Mouse (Mus musculus) neural tube, embryonic 14.5 days (tissue): ENCODE results near the gene Kap. TPM values are rescaled to one million over a fixed set of nuclear protein-coding genes. Genes with fewer than 3 reads are reported as not detected.
"Not testable (repeated sequence)": the region's sequence is repeated elsewhere in the genome, so short reads cannot be mapped to it uniquely, and the experiment has no call there.

Experiments
- ATAC-seq: fragments of 200-750 bp; cut with Nextera tagmentation; 2 replicates; pipeline ENCODE4 v1.8.0; 2017; ENCODE audit warnings: low read depth, mild to moderate bottlenecking, moderate TSS enrichment, moderate library complexity
- H3K27ac ChIP-seq: fragments of 300-500 bp; sonication (generic); 2 replicates; pipeline ENCODE4 v1.5.1; 2014; ENCODE audit warnings: low read depth, mild to moderate bottlenecking, control low read depth, low read length, moderate library complexity, mixed read lengths
- H3K27me3 ChIP-seq: fragments of 300-500 bp; sonication (generic); 2 replicates; pipeline ENCODE4 v1.6.1; 2014; ENCODE audit warnings: low read length; ENCODE audit not compliant: control insufficient read depth, insufficient read depth
- H3K36me3 ChIP-seq: fragments of 300-500 bp; sonication (generic); 2 replicates; pipeline ENCODE4 v1.6.1; 2014; ENCODE audit warnings: low read length, mixed read lengths; ENCODE audit not compliant: control insufficient read depth, insufficient read depth
- H3K4me1 ChIP-seq: fragments of 300-500 bp; sonication (generic); 2 replicates; pipeline ENCODE4 v1.6.1; 2014; ENCODE audit warnings: low read length; ENCODE audit not compliant: control insufficient read depth, insufficient read depth
- H3K4me2 ChIP-seq: fragments of 300-500 bp; sonication (generic); 2 replicates; pipeline ENCODE4 v1.6.1; 2014; ENCODE audit warnings: mild to moderate bottlenecking, low read depth, low read length, control low read depth
- H3K4me3 ChIP-seq: fragments of 300-500 bp; sonication (generic); 2 replicates; pipeline ENCODE4 v1.5.1; 2014; ENCODE audit warnings: low read depth, low read length, control low read depth, mixed read lengths
- H3K9ac ChIP-seq: fragments of 300-500 bp; sonication (generic); replicated peaks from 2 replicates; pipeline ENCODE4 v1.6.1; 2014; ENCODE audit warnings: low read depth, mild to moderate bottlenecking, control low read depth, low read length, mixed read lengths
- H3K9me3 ChIP-seq: fragments of 300-500 bp; sonication (generic); 2 replicates; pipeline ENCODE4 v1.6.1; 2016; ENCODE audit warnings: low read length; ENCODE audit not compliant: control insufficient read depth
- WGBS: fragments of 180-500 bp; shearing (Covaris S2); extraction: QIAGEN DNeasy Blood & Tissue Kit; methylation state at CpG from one replicate; pipeline ENCODE4 v1.1.7; 2014; 5-methylcytosine and 5-hydroxymethylcytosine counted together
- polyA plus RNA-seq: library from polyadenylated mRNA; unstranded; fragments of >200 nt; fragmentation: Nextera tagmentation; extraction: Ambion mirVana; gene quantifications from 2 replicates; pipeline ENCODE4 v1.2.1, GENCODE M21; 2014

The Kap gene
- polyA plus RNA-seq, 1 experiment from 2014 or later, result not detected

GRCm38 (mm10) chr6:133848861-133849260 lies 4.7 kb downstream of the Kap start:
- 91% methylated on average over 5 of the region's 6 CpGs for WGBS
- not testable (repeated sequence) for H3K27ac ChIP-seq, H3K4me3 ChIP-seq, H3K4me1 ChIP-seq, ATAC-seq, H3K9me3 ChIP-seq, H3K36me3 ChIP-seq, H3K27me3 ChIP-seq, H3K4me2 ChIP-seq, H3K9ac ChIP-seq

- not testable (repeated sequence) for H3K4me2 ChIP-seq, H3K4me3 ChIP-seq, H3K36me3 ChIP-seq, H3K27me3 ChIP-seq, H3K4me1 ChIP-seq, H3K27ac ChIP-seq, H3K9ac ChIP-seq, H3K9me3 ChIP-seq, ATAC-seq
- WGBS, result 89% methylated on average over 29 of the region's 29 CpGs
These were observed 15.1 kb downstream of the Kap start for GRCm38 (mm10) chr6:133838296-133838995.

GRCm38 (mm10) chr6:133812342-133812741 lies 41.2 kb downstream of the Kap start:
- H3K9me3 ChIP-seq, result no peaks in the 10 kb centered on the region
- H3K4me1 ChIP-seq, result no peaks in the 10 kb centered on the region
- H3K9ac ChIP-seq, result no peak overlapping the region
- no peaks in the 10 kb centered on the region for H3K36me3 ChIP-seq
- ATAC-seq, result no peak
- WGBS, result 75% methylated on average over 1 of the region's 1 CpGs
- H3K4me3 ChIP-seq, result no peak overlapping the region
- H3K27me3 ChIP-seq, result no peaks in the 10 kb centered on the region
- H3K27ac ChIP-seq, result no peak overlapping the region
- H3K4me2 ChIP-seq, result no peak overlapping the region

Other genes starting within 250 kb of the Kap start
- 5.8 and 8.8 TPM in 2 replicates for gene Etv6, start 181.9 kb upstream of the Kap start, polyA plus RNA-seq